Mouse (Mus musculus) MN1 (cell line): ENCODE measurements at regions not wholly inside any gene's neighbourhood (a gene's known extent, or its start where the extent isn't known, plus 50 kb on each side); places are given as distances from the start of the nearest gene placed in this dataset.

Source experiments
- DNase-seq: peaks from one replicate; pipeline ENCODE4 v3.0.0-alpha.2; 2016; ENCODE audit warnings: low spot score

DNA sequence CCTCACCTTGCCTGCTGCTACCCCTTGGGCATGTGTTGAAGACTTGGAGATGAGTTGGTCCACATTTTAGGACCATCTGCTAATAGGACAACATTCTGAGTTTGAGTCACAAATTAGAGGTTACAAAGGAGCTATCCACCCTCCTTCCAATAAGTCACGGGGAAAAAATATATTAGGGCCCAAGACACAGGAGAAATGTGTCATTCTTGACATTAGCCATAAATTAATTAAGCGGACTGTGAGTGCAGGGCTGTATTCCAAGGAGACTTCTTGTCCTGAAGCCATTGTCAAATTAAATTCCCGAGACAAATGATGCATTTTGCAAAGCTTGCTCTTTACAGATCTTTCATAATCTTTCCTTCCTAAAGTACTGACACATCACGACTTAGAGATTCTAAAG, 79.2 kb downstream of the 1700020N01Rik start:
- DNase-seq, result peak; percentile 67

DNA sequence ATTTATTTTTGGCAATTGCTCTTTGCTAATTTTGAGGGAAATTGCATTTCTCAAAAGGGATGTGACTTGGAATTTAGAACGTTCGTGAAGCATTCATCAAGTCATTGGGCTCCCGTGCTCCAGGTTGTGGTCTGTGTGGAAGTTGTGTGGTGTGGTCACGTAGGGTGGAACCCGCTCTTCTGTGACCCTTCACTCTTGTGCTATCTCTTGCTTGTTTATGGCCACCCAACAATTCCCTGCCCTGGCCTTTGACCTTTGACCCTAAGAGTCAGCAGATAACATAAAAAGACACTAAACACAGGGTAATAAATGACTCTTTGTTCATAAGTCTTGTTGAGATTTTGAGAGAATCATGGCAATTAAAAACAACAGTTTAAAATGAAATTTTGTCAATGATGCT, 79.7 kb downstream of the 1700020N01Rik start:
- no peak for DNase-seq

DNA sequence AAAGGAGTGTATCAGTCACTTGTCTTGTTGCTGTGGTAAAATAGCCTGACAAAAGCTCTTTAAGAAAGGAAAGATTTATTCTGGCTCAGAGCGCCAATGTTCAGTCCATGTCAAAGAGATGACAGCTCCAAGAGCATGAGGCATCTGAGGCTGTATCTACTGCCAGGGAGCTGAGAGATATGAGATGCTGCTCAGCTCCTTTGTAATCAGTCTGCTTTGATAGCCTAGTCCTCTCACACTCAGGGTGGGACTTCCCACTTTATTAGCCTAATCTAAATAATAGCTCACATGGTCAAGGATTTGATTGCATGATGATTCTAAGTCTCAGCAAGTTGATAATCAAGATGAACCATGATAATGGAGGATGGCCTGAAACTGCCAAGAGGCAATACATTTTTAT, 80.9 kb downstream of the 1700020N01Rik start:
- no peak for DNase-seq

DNA sequence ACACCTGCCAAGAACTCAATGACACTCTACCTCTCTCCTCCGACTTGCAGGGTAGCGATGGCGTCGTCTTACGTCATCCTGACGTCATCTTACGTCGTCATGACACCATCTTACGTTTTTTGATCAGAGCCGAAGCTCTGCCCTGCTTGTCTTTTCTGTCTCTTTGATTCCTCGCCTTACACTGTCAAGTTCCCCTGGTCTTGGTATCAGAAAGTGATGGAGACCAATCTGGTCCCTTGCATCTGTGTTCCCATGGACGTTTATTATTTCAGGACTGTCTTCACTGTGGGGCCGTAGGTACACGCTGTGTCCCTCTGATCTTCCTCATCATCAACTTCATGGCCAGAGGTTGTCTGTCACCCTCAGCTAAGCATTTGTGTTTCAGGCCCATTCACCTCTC, 82.8 kb downstream of the 1700020N01Rik start:
- no peak for DNase-seq

DNA sequence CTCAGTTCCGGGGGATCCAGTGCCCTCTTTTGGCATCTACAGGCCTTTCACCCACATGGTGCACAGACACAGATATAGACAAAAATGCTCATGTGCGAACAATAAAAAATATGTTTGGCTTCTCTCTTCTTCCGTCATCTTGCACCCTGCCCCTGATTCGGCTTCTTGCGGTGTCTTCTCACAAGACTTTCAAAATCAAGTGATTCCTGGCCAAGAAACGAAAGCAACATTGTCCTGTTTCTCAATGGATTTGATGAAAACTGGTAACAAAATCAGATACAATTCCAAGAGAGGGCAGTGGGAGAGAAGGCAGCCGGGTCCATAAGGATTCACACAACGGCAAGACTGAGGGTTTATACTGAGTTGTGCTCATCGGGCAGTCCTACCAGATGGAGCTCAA, 85.0 kb downstream of the 1700020N01Rik start:
- DNase-seq, result no peak

DNA sequence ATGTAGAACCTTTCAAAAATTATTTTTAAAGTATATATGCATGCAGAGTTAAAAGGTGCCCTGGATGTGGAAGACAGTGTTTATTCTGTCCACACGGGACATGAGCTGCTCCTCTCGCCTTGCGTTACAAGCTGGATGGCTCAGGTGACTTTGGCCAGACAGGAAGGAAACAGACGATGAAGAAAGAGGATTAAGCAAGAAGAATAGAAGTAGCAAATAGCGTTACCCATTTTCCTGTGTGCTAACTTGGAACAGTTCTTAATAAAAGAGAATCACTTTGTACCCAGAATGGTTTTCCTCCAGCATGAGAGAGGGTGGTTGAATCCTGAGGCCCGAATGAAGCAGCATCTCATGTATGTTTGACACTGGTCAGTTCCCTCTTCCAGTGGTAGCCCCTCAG, 85.4 kb downstream of the 1700020N01Rik start:
- DNase-seq, result no peak

DNA sequence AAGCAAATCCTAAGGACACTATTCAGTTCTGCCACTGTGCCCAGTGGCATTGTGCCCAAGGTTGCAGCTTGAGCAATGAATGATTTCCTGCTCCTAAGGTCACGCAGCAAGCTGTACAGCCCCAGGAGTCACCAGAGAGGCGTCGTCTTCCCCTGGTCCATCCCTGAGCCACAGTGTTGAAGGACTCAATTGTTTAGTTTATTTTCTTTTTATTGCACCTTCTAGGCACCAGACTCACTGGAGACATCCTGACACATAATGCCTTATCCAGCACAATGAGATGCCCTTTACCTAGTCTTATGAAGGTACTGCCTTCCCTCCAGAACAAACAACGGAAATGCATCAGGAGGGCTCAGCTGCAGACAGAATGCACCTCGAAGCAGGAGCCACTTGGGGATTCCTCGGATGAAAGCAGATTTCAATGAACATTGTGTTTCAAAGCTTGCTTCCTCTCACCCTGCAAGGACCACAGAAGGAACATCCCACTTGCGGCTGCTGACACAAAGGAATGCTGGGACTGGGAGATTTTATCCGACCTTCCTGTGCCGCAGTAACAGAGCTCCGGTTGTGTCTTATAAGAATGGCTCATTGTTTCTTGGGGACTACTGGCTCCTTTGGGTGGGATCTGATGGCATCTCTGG, 86.0 kb downstream of the 1700020N01Rik start:
- DNase-seq, result no peak

DNA sequence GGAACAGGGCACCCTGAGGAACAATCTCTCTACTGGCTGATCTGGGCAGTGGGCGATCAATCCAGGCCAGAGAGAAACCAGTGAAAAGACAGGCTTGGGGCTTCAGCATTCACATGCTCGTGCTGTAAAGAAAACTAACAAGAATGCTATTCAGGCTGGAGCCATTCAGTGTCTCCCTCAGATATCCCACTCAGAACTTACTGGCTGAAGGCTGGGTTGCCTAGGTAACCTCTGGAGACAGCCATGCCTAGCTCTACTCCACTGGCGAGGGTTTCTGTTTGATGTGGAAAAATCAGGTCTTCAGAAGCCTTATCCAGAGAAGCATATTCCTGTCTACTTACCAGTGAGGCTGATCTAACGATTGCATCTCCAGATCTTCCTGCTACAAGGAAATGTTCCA, 87.8 kb downstream of the 1700020N01Rik start:
- DNase-seq, result no peak

DNA sequence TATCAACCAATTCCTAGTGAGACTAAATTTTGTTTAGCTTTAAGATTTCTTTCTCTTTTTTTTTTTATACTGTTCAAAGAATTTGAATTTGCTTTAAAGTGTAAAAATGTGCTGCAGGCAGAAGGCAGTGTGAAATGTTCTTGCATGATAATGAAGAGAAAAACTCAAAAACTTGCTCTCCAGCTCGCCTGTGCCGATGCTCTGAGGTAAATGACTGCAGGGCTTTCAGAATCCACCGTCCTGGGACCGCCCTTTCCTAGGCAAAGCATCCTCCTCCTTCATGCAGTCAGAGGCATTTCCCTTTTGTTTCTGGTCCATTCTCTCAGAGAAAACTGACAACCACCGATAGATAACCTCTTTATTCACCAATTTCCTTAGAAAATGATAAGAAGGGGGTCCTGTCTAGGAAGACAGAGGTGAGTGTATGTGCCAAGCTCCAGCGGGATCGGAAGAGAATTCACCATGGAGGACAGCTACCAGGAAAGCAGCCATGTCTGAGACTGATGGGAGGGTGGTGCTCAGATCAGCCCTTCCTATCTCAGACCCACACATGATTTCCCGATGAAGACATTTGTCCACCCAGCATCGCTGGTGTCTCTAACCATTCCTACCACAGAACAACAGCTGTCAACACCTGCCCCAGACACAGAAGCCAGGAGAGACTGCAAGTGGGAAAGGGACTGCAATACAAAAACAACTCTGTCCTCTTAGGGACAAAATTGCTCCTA, 91.5 kb downstream of the 1700020N01Rik start:
- DNase-seq, result no peak

DNA sequence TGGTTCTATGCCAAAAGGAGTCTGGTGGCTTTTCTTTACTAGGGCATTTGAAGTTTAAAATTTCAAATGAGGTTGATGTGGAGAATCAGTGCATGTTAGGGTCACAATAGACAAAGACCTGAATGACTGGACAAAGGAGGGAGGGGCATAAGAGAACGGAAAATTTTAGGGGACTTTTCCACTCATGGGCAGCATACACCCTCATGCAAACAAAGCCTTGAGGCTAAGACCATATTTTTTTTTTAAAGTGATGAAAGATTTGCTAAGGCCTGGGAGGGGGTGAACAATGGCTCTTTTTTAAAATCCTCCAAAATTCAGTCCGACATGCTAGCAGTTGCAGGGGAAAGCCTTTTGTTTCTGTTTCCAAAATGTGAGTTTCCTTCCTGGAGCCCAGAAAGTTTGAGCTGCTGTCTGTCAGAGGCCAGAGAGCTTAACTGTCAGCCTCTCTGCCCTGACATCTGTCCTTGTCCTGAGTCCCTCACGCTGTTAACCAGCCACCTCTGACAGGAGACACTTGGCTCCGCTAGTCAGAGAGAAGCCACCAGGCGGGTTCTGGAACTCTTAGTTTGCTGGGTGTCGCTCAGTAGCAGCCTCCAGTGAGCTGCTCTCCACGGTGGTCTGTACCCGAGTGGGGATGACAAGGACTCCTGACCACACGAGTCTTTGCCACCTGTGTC, 92.3 kb downstream of the 1700020N01Rik start:
- DNase-seq, result no peak

DNA sequence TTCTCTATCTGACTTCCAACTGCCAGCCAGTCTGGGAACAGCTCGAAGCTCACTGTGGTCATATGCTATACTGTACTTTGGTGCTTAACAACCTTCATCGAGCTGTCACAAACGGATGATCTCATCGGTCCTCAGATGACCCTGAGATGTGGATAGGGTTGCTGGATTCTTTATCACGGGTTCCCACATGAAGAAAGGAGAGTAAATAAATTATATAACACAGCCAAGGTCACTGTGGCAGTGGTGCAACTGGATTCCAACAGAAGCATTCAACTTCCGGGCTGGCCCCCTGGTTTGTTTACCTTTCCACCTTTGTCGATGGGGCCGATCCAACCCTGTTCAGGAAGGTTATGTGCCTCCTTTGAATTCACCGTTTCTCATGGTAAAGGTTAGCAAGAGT, 93.1 kb downstream of the 1700020N01Rik start:
- DNase-seq, result peak; percentile 17

DNA sequence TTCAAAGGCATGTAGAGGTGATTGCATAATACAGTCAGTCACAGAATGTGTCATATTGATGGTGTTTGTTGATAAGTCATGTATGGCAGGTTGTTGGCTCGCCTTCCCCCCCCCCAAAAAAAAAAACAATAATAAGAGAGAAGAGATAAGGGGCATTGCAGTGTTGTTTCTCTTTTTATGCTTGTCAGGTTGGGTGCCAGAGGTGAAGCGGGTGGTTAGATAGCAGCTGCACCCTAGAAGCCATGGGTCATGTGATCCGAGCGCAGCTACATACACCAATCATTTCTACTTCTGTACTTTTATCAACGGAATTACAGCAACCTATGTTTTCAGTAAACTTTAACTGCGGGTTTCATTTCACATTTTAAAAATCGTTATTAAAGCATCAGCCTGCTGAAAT, 94.5 kb downstream of the 1700020N01Rik start:
- DNase-seq, result no peak

DNA sequence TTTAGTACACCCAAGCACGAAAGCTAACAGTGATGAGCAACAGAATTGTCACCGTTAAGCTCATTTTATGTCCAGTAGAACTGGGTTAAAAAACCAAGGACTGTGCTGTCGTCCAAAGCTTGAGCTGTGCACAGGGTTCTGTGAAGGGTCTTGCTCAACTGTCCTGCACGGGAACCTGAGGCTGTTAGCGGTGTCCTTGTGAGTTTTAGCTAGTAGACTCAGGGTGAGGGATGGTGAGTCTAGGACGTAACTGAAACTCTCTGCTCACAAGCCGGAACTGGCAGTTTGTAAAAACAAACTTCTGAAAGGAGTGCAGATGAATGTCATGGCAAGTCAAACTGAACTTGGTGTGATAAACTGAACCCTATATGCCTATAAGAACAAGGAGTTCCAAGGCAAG, 95.6 kb downstream of the 1700020N01Rik start:
- no peak for DNase-seq

DNA sequence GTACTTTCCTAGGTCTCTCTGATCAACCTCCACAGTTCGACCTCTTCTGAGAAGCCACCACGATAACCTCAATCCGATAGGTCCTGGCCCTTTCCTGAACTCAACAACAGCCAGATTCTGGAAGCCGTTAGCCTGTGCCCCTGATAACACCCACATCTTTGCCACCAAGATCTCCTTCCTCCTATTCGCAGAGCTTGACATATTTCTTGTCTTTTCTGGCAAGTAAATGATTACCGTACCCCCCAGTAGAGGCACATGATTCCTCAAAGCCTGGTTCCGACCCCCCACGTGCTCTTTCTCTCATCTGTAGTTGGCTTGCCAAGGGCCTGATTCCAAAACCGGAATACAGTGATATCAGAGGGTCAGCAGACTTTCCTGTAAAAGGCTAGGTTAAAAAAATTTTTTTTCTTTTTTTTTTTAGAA, 96.9 kb downstream of the 1700020N01Rik start:
- no peak for DNase-seq

DNA sequence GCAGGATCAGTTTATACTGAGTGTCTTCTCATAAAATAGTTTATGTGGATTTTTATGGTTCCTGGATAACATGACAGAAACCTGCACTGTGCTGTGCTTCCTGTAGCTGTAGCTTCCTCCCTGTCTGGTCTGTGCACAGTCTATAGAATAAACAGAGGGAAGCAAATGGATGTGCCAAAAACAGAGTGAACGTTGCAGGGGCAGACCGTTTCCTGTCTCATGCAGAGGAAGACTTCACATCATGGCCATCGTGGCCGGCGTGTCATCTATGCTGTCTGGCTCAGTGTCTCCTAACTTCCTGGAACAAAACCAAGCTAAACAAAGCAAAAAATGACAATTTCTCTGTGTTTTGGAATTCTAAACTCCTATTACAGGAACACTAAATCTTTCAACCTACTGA, 102.2 kb downstream of the 1700020N01Rik start:
- no peak for DNase-seq

DNA sequence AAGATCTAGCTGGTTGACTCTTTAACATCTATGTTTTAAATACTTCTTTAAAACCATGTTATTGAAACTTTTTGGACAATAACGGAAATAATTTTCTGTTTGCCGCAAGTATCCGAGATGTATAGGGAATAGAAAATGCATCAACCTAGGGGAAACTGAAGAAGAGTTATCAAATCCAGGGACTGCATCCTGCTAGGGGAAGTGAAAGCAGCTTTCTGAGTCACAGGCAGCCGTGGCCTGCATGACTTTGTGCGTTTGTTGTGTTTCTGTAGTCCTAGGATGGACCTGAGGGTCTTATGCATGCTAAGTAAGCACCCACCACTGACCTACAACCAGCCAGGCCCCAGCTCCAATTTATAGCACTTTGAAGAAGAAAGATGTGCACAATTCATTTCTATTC, 103.7 kb downstream of the 1700020N01Rik start:
- DNase-seq, result no peak

DNA sequence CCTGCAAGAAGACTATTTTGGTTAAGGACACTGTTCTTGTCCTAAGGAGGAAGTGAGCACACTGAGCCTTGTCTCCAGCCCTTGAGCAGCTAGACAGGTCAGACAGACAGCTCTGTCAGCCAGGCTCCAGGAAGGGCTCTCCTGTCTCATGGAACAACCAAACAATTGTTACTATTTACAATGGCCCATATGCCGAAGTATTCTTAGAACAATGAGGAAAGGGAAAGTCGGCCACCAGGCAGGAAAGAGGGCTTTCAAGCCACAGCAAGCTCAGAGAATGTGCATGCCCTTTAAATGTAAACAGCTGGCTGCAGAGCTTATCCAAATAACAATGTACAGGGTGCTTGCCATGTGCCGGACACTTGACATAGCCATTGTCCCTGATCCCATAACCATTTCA, 108.6 kb downstream of the 1700020N01Rik start:
- DNase-seq, result no peak

DNA sequence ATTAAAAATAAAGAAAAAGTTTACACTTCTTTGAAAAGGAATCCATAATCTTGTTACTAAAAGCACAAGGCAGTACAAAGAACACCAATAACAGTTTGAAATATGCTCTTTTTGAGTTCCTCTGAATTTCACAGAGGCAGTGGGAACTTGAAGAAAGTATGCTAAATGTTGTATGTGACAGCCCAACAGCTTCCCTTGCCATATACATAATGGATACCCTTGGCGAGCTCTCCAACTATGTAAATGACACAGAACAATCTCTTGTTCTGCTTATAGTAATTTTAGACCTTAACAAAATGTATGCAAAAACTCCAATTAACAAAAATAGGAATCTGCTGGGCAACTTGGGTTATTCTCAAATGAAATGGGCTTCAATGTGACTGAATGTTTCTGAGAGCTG, 109.2 kb downstream of the 1700020N01Rik start:
- DNase-seq, result no peak

DNA sequence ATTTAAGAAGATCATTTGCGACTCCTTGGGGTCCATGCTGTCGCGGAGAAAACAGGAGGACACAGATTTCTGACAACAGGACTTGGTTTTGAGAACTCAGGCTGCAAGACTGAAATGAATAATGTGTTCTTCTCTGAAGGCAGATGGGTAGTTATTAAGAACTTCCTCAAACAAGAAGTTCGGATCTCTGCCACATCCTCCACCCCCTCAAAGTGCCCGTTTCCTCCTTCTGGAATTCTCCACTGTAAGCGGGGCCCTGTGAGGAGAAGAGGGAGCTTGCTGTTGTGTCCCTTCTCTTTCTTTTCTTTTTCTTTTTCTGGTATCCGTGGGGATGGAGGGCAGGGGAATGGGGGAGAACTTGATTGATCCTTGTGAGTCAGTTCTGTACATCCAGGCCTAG, 118.9 kb downstream of the 1700020N01Rik start:
- no peak for DNase-seq

DNA sequence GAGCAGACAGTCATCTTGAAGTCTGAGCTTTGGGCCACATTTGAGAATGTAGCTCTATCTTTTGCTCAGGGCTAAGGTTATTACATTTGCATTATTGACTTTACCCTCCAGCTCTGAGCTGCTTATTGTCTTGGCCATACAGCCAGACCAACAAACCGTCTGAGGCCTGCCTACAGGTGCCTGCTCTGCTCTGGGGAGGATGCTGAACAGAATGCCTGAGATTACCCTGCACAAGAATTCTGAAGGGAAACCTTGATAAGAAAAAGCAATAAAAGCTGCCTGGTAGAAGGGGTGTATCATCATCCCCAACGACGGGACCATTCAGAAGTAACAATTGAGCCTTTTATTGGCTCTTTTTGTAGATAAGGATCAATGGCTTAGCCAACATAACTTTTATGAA, 119.9 kb downstream of the 1700020N01Rik start:
- DNase-seq, result no peak

DNA sequence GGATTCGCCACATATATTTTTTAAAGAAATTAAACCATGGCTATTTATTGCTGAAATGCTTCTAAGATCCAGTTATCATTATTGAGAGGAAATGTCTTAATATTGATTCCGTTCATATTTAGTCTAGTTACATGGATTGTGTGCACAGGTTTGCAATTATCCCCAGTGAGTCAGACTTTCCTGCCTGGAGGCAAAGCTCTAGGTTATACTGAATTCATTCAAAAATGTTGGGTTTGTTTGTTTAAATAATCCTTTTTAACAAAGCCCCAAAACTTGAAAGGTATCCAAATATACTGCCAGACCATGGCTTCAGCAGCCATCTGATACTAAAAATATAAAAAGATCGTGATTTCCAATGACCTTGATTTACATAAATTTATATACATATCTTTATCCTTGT, 122.5 kb downstream of the 1700020N01Rik start:
- no peak for DNase-seq

DNA sequence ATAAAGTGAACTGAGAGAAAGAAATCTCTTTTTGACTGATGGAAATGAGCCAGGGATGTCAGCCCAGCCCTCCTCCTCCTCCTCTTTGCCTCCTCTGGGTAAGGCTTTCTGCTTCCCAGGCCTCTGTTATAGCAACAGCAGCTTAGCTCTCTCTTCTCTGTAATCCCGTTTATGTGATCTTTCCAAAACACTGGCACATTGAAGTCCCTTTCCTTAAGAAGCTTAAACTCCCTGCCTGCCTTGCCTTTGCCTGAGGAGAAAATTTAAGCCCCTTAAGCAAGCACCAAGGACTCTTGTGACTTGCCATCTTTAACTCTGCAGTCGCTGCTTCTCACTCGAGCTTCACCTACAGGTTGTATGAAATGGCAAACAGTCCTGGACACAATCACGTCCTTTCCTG, 125.2 kb downstream of the 1700020N01Rik start:
- no peak for DNase-seq

DNA sequence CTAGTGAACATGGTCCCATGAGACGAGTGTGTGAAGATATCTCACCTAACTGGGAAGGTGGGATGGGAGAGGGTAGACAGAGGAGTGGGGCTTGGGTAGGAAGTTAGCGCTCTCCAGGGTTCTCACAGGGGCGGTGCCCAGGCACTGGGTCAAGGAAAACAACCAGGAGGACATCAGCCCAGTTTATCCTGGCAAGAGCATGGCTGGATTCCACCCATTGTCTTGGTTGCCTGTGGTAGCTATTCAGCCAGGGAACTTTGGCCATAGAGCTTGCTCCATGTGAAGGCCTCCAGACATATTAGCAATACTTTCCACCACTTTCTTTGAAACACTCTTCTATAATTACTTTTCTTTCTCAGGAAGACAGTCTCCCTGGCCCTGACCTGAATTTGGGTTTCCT, 131.4 kb downstream of the 1700020N01Rik start:
- no peak for DNase-seq
